Mouse (Mus musculus) heart, embryonic 11.5 days (tissue): ENCODE results near the gene D430041D05Rik. TPM values are rescaled to one million over a fixed set of nuclear protein-coding genes. Genes with fewer than 3 reads are reported as not detected.

Experiments used
- ATAC-seq: fragments of 200-750 bp; cut with Nextera tagmentation; replicated peaks from 2 replicates; pipeline ENCODE4 v1.8.0; 2017; ENCODE audit warnings: moderate library complexity; ENCODE audit not compliant: insufficient number of reproducible peaks, low FRiP score, low TSS enrichment
- H3K27ac ChIP-seq: fragments of 300-500 bp; sonication (generic); 2 replicates; pipeline ENCODE4 v1.5.1; 2014; ENCODE audit warnings: mild to moderate bottlenecking, low read depth, low read length
- H3K27me3 ChIP-seq: fragments of 300-500 bp; sonication (generic); 2 replicates; pipeline ENCODE4 v1.6.1; 2014; ENCODE audit warnings: mild to moderate bottlenecking, low read length, mixed read lengths; ENCODE audit not compliant: control insufficient read depth, insufficient read depth
- H3K36me3 ChIP-seq: fragments of 300-500 bp; sonication (generic); 2 replicates; pipeline ENCODE4 v1.6.1; 2014; ENCODE audit warnings: mild to moderate bottlenecking, low read length, moderate library complexity, mixed read lengths; ENCODE audit not compliant: control insufficient read depth, insufficient read depth
- H3K4me1 ChIP-seq: fragments of 300-500 bp; sonication (generic); 2 replicates; pipeline ENCODE4 v1.6.1; 2014; ENCODE audit warnings: low read length; ENCODE audit not compliant: control insufficient read depth, insufficient read depth
- H3K4me2 ChIP-seq: fragments of 300-500 bp; sonication (generic); 2 replicates; pipeline ENCODE4 v1.6.1; 2014; ENCODE audit warnings: mild to moderate bottlenecking, moderate library complexity
- H3K4me3 ChIP-seq: fragments of 300-500 bp; sonication (generic); 2 replicates; pipeline ENCODE4 v1.5.1; 2014; ENCODE audit warnings: low read depth, low read length
- H3K9ac ChIP-seq: fragments of 300-500 bp; sonication (generic); 2 replicates; pipeline ENCODE4 v1.6.1; 2014; ENCODE audit warnings: mild to moderate bottlenecking, low read depth, low read length, moderate library complexity
- H3K9me3 ChIP-seq: fragments of 300-500 bp; sonication (generic); replicated peaks from 2 replicates; pipeline ENCODE4 v1.6.1; 2016; ENCODE audit warnings: low read length; ENCODE audit not compliant: control insufficient read depth
- WGBS: fragments of 180-500 bp; shearing (Covaris S2); extraction: QIAGEN DNeasy Blood & Tissue Kit; methylation state at CpG from one replicate; pipeline ENCODE4 v1.1.7; 2014; ENCODE audit not compliant: insufficient replicate concordance; 5-methylcytosine and 5-hydroxymethylcytosine counted together
- polyA plus RNA-seq: library from polyadenylated mRNA; unstranded; fragments of >200 nt; fragmentation: Nextera tagmentation; extraction: Ambion mirVana; gene quantifications from 2 replicates; pipeline ENCODE4 v1.2.1, GENCODE M21; 2014

Gene D430041D05Rik
- polyA plus RNA-seq, 1 experiment from 2014 or later = 0.34 TPM

GRCm38 (mm10) chr2:104132266-104132859, 278.4 kb downstream of the D430041D05Rik start:
- Histone ChIP-seq H3K36me3 (no peaks in the 10 kb centered on the region), H3K9ac (no peak overlapping the region), H3K27me3 (no peaks in the 10 kb centered on the region), H3K4me1 (peaks cover 11% of the 10 kb centered on the region), H3K4me3 (no peak overlapping the region), H3K27ac (no peak overlapping the region), H3K9me3 (no peaks in the 10 kb centered on the region), H3K4me2 (no peak overlapping the region)
- 71% methylated on average over 7 of the region's 7 CpGs for WGBS
- ATAC-seq = no peak

- Histone ChIP-seq H3K4me2 (no peak overlapping the region), H3K27ac (no peak overlapping the region), H3K4me3 (no peak overlapping the region), H3K36me3 (no peaks in the 10 kb centered on the region), H3K4me1 (peaks cover 11% of the 10 kb centered on the region), H3K9me3 (no peaks in the 10 kb centered on the region), H3K27me3 (0 out of 2 replicates have a peak, but pooled peaks cover 2% of the 10 kb centered on the region), H3K9ac (no peak overlapping the region)
- no peak for ATAC-seq
- WGBS = 61% methylated on average over 3 of the region's 3 CpGs
Observed at GRCm38 (mm10) chr2:104130969-104131368, 279.8 kb downstream of the D430041D05Rik start.

- WGBS = 40% methylated on average over 6 of the region's 6 CpGs
- H3K36me3 ChIP-seq = no peaks in the 10 kb centered on the region
- H3K4me2 ChIP-seq = peak overlapping the region; percentile 27; the same call in 1 of the 2 replicates
- H3K27ac ChIP-seq = peak overlapping the region; percentile 70
- H3K9ac ChIP-seq = no peak overlapping the region
- peak; percentile 80 for ATAC-seq
- H3K27me3 ChIP-seq = 0 out of 2 replicates have a peak, but pooled peaks cover 4% of the 10 kb centered on the region
- no peak overlapping the region for H3K4me3 ChIP-seq
- peaks cover 11% of the 10 kb centered on the region for H3K4me1 ChIP-seq
- no peaks in the 10 kb centered on the region for H3K9me3 ChIP-seq
Observed at GRCm38 (mm10) chr2:104130165-104130564, 280.6 kb downstream of the D430041D05Rik start.

- no peak overlapping the region for H3K4me3 ChIP-seq
- no peaks in the 10 kb centered on the region for H3K9me3 ChIP-seq
- ATAC-seq = no peak
- 0 out of 2 replicates have a peak, but pooled peaks cover 4% of the 10 kb centered on the region for H3K27me3 ChIP-seq
- H3K36me3 ChIP-seq = no peaks in the 10 kb centered on the region
- H3K4me2 ChIP-seq = no peak overlapping the region
- H3K9ac ChIP-seq = no peak overlapping the region
- H3K27ac ChIP-seq = no peak overlapping the region
- peaks cover 17% of the 10 kb centered on the region for H3K4me1 ChIP-seq
- 83% methylated on average over 13 of the region's 13 CpGs for WGBS
Observed at GRCm38 (mm10) chr2:104128803-104129531, 281.8 kb downstream of the D430041D05Rik start.

GRCm38 (mm10) chr2:104124071-104124470, 286.7 kb downstream of the D430041D05Rik start:
- H3K9me3 ChIP-seq = no peaks in the 10 kb centered on the region
- H3K4me3 ChIP-seq = no peak overlapping the region
- no peak overlapping the region for H3K4me2 ChIP-seq
- peaks cover 31% of the 10 kb centered on the region for H3K4me1 ChIP-seq
- H3K9ac ChIP-seq = no peak overlapping the region
- no peak for ATAC-seq
- no peaks in the 10 kb centered on the region for H3K36me3 ChIP-seq
- 0 out of 2 replicates have a peak, but pooled peaks cover 4% of the 10 kb centered on the region for H3K27me3 ChIP-seq
- 67% methylated on average over 5 of the region's 5 CpGs for WGBS
- H3K27ac ChIP-seq = no peak overlapping the region

- 0 out of 2 replicates have a peak, but pooled peaks cover 4% of the 10 kb centered on the region for H3K27me3 ChIP-seq
Observed at GRCm38 (mm10) chr2:104123540-104123939, 287.3 kb downstream of the D430041D05Rik start.

GRCm38 (mm10) chr2:104122505-104123378, 288.1 kb downstream of the D430041D05Rik start, which contains the start of gene A930018P22Rik:
A930018P22Rik (plus strand) TSS chr2:104122769.
- Histone ChIP-seq H3K9me3 (no peaks in the 10 kb centered on the region), H3K4me3 (peak within 1 kb of the TSS; percentile 65), H3K9ac (peak within 1 kb of the TSS; percentile 81), H3K4me2 (peak within 1 kb of the TSS; percentile 95), H3K36me3 (no peaks in the 10 kb centered on the region), H3K27me3 (0 out of 2 replicates have a peak, but pooled peaks cover 4% of the 10 kb centered on the region), H3K27ac (peak within 1 kb of the TSS; percentile 83), H3K4me1 (peaks cover 34% of the 10 kb centered on the region)
- ATAC-seq = peak; percentile 94
- under 1% methylated on average over 73 of the region's 74 CpGs for WGBS

More at GRCm38 (mm10) chr2:104123540-104123939, 287.3 kb downstream of the D430041D05Rik start:
- ATAC-seq = no peak
- Histone ChIP-seq H3K9me3 (no peaks in the 10 kb centered on the region), H3K9ac (peak overlapping the region; percentile 81; the same call in 1 of the 2 replicates), H3K4me3 (peak overlapping the region; percentile 65), H3K36me3 (no peaks in the 10 kb centered on the region), H3K4me2 (peak overlapping the region; percentile 95), H3K4me1 (peaks cover 34% of the 10 kb centered on the region), H3K27ac (peak overlapping the region; percentile 83; the same call in 1 of the 2 replicates)
- 43% methylated on average over 3 of the region's 3 CpGs for WGBS
